In genomic region chr8:9977573-9978314, GRCm38 (mm10) we compare ENCODE assay signal across 8 mouse cellular contexts. TPM values are rescaled to one million over a fixed set of nuclear protein-coding genes. Genes with fewer than 3 reads are reported as not detected.
DNase-seq lines count a peak whose midpoint lies in the region; ATAC-seq lines count a peak whose summit lies in the region.

Lig4 (minus strand) TSS chr8:9977686.
Abhd13 (plus strand) TSS chr8:9977707.

- H3K27me3 ChIP-seq in forebrain, embryonic 14.5 days (replicated peaks; ENCODE audit: control insufficient read depth, insufficient read depth, low read length): no peaks in the 10 kb centered on the region
- H3K27me3 ChIP-seq in neural tube, embryonic 15.5 days (replicated peaks): no peaks in the 10 kb centered on the region

- H3K36me3 ChIP-seq in forebrain, embryonic 14.5 days (ENCODE audit: control insufficient read depth, insufficient read depth, low read length): peaks cover 5% of the 10 kb centered on the region
- H3K36me3 ChIP-seq in neural tube, embryonic 15.5 days: peaks cover 10% of the 10 kb centered on the region

- intact Hi-C loops in heart, postnatal 14 days (cut with DNase I): loop anchor here (5.0 kb wide), 2 partner anchors 255 to 325 kb away; no protein-coding TSS in a partner anchor

- H3K9me3 ChIP-seq in forebrain, embryonic 14.5 days (replicated peaks; ENCODE audit: control insufficient read depth, low read length): no peaks in the 10 kb centered on the region
- no peaks in the 10 kb centered on the region for H3K9me3 ChIP-seq in neural tube, embryonic 15.5 days (replicated peaks)

- H3K9ac ChIP-seq in forebrain, embryonic 14.5 days (ENCODE audit: low read length): peak within 1 kb of the TSS; percentile 93
- peak within 1 kb of the TSS; percentile 91 for H3K9ac ChIP-seq in neural tube, embryonic 15.5 days (replicated peaks)

- H3K4me1 ChIP-seq in forebrain, embryonic 14.5 days (ENCODE audit: control insufficient read depth, insufficient read depth, low read length): peaks cover 27% of the 10 kb centered on the region
- peaks cover 49% of the 10 kb centered on the region for H3K4me1 ChIP-seq in neural tube, embryonic 15.5 days

- WGBS in forebrain, embryonic 14.5 days: under 1% methylated on average over 67 of the region's 68 CpGs
- whole genome bisulfite sequencing in neural tube, embryonic 15.5 days: under 1% methylated on average over 68 of the region's 68 CpGs

- peak; percentile 68 for ATAC-seq in forebrain, embryonic 14.5 days
- peak; percentile 74 for ATAC-seq in neural tube, embryonic 15.5 days (ENCODE audit: low FRiP score)

- DNase-seq in ES-CJ7 (ENCODE audit: low read depth, low spot score): peak; percentile 99
- peak; percentile 98 for DNase-seq in cerebellum, adult 11 months
- DNase-seq in forebrain, embryonic 14.5 days (ENCODE audit: low spot score): peak; percentile 97
- DNase-seq in heart, postnatal 14 days: peak; percentile 98 to 99
- peak; percentile 98 for DNase-seq in layer of hippocampus, adult 11-12 months (ENCODE audit: low spot score)
- peak; percentile 98 for DNase-seq in lung, adult 18-20 months
- DNase-seq in testis, postnatal 14 days (ENCODE audit: low spot score): peak; percentile 99

- peak within 1 kb of the TSS; percentile 75 for H3K27ac ChIP-seq in forebrain, embryonic 14.5 days (ENCODE audit: low read depth, low read length)
- peak within 1 kb of the TSS; percentile 89 for H3K27ac ChIP-seq in neural tube, embryonic 15.5 days (replicated peaks)

- H3K4me3 ChIP-seq in forebrain, embryonic 14.5 days (ENCODE audit: low read depth, low read length): peak within 1 kb of the TSS; percentile 93
- peak within 1 kb of the TSS; percentile 98 for H3K4me3 ChIP-seq in neural tube, embryonic 15.5 days (replicated peaks)

- H3K4me2 ChIP-seq in forebrain, embryonic 14.5 days (ENCODE audit: low read length): peak within 1 kb of the TSS; percentile 84
- peak within 1 kb of the TSS; percentile 72 for H3K4me2 ChIP-seq in neural tube, embryonic 15.5 days

RNA-seq across cellular contexts. Expression of gene Lig4, which starts in this region (rescaled TPM):
- 10.7 and 12.7 TPM in 2 replicates for polyA plus RNA-seq in forebrain, embryonic 14.5 days (2014; fragmentation: Nextera tagmentation; extraction: Ambion mirVana)
- 1 to 10 TPM; 4.9 to 6.0 TPM for total RNA-seq in heart, postnatal 14 days (2021)
- polyA plus RNA-seq in neural tube, embryonic 15.5 days (2015; fragmentation: Nextera tagmentation; extraction: Ambion mirVana): 9.4 and 10.8 TPM in 2 replicates

RNA-seq across cellular contexts. Expression of gene Abhd13, which starts in this region (rescaled TPM):
- polyA plus RNA-seq in forebrain, embryonic 14.5 days (2014; fragmentation: Nextera tagmentation; extraction: Ambion mirVana): 18.9 and 19.2 TPM in 2 replicates
- 10 to 100 TPM; 16.4 to 16.6 TPM for total RNA-seq in heart, postnatal 14 days (2021)
- 12.8 and 13.2 TPM in 2 replicates for polyA plus RNA-seq in neural tube, embryonic 15.5 days (2015; fragmentation: Nextera tagmentation; extraction: Ambion mirVana)

Comparison
In these comparisons a context has a peak if more than half of its experiments do, and no peak if none do; other contexts are left out.
1. Peak in every context shown above with its lines: DNase-seq, ATAC-seq, H3K4me3 ChIP-seq and H3K27ac ChIP-seq.